Comparison of ENCODE assay signal across 14 mouse cellular contexts in genomic region chr5:111519059-111519458, GRCm38 (mm10).
DNase-seq lines count a peak whose midpoint lies in the region; ATAC-seq and TF ChIP-seq lines count a peak whose summit lies in the region.
"Had no signal": no experiment of that assay in that cellular context is flagged by ENCODE, and none has a peak within 500 bp of the region (broad histone marks: within the 10 kb centered on the region; RNA-seq: fewer than 3 reads in every experiment).

No protein-coding gene starts in this region.

- no peaks in the 10 kb centered on the region for H3K27me3 ChIP-seq in heart, embryonic 11.5 days (ENCODE audit: control insufficient read depth, insufficient read depth, low read length)
- no peaks in the 10 kb centered on the region for H3K27me3 ChIP-seq in forebrain, embryonic 13.5 days
- no peaks in the 10 kb centered on the region for H3K27me3 ChIP-seq in hindbrain, postnatal 0 days (ENCODE audit: insufficient read depth, low read length)
- no peaks in the 10 kb centered on the region for H3K27me3 ChIP-seq in midbrain, embryonic 14.5 days (ENCODE audit: control insufficient read depth, insufficient read depth, low read length)
- H3K27me3 ChIP-seq: heart, embryonic 15.5 days had no signal

- peak overlapping the region; percentile 4 for H3K4me2 ChIP-seq in heart, embryonic 11.5 days
- H3K4me2 ChIP-seq in forebrain, embryonic 13.5 days, result peak overlapping the region; percentile 15
- H3K4me2 ChIP-seq in hindbrain, postnatal 0 days (ENCODE audit: low read depth, low read length), result no peak overlapping the region
- no peak overlapping the region for H3K4me2 ChIP-seq in midbrain, embryonic 14.5 days (ENCODE audit: low read length)
- H3K4me2 ChIP-seq: heart, embryonic 15.5 days had no signal

- H3K4me1 ChIP-seq in heart, embryonic 11.5 days (ENCODE audit: control insufficient read depth, insufficient read depth, low read length), result peaks cover 25% of the 10 kb centered on the region
- H3K4me1 ChIP-seq in forebrain, embryonic 13.5 days, result peaks cover 43% of the 10 kb centered on the region
- peaks cover 7% of the 10 kb centered on the region; the same call in 1 of the 2 replicates for H3K4me1 ChIP-seq in hindbrain, postnatal 0 days (ENCODE audit: insufficient read depth, low read length)
- H3K4me1 ChIP-seq in midbrain, embryonic 14.5 days (ENCODE audit: control insufficient read depth, insufficient read depth, low read length), result peaks cover 19% of the 10 kb centered on the region

- H3K4me3 ChIP-seq in heart, embryonic 11.5 days (ENCODE audit: low read depth, low read length), result no peak overlapping the region
- no peak overlapping the region for H3K4me3 ChIP-seq in forebrain, embryonic 13.5 days
- no peak overlapping the region for H3K4me3 ChIP-seq in hindbrain, postnatal 0 days (ENCODE audit: low read length)
- H3K4me3 ChIP-seq in midbrain, embryonic 14.5 days (replicated peaks; ENCODE audit: low read depth, low read length), result no peak overlapping the region
- H3K4me3 ChIP-seq: heart, embryonic 15.5 days had no signal

- no peak for DNase-seq in heart, adult 11 months
- DNase-seq in hindbrain, postnatal 0 days (ENCODE audit: low spot score), result no peak
- DNase-seq in midbrain, embryonic 14.5 days, result no peak
- no peak for DNase-seq in thymus, postnatal 0 days (ENCODE audit: low spot score)
- no peak for DNase-seq in retina, embryonic 14.5 days (ENCODE audit: low spot score)
- DNase-seq in frontal cortex, postnatal 10 days (ENCODE audit: low spot score in 2 of 2), result no peak
- DNase-seq: cerebellum, adult 2 months; kidney, adult 11 months; right cerebral cortex, postnatal 25 days; thymus, postnatal 36 days had no signal

- H3K9me3 ChIP-seq in heart, embryonic 11.5 days (replicated peaks; ENCODE audit: control insufficient read depth, low read length), result no peaks in the 10 kb centered on the region
- no peaks in the 10 kb centered on the region for H3K9me3 ChIP-seq in forebrain, embryonic 13.5 days (replicated peaks)
- H3K9me3 ChIP-seq in hindbrain, postnatal 0 days (ENCODE audit: low read length), result no peaks in the 10 kb centered on the region
- H3K9me3 ChIP-seq in midbrain, embryonic 14.5 days (ENCODE audit: control insufficient read depth, low read length), result no peaks in the 10 kb centered on the region
- H3K9me3 ChIP-seq: heart, embryonic 15.5 days had no signal

- H3K27ac ChIP-seq in heart, embryonic 11.5 days (ENCODE audit: low read depth, low read length), result no peak overlapping the region
- peak overlapping the region; percentile 96 for H3K27ac ChIP-seq in forebrain, embryonic 13.5 days
- peak overlapping the region; percentile 68 for H3K27ac ChIP-seq in hindbrain, postnatal 0 days
- peak overlapping the region; percentile 88 for H3K27ac ChIP-seq in midbrain, embryonic 14.5 days (replicated peaks; ENCODE audit: low read depth, low read length)

- no peak for ATAC-seq in heart, embryonic 11.5 days (replicated peaks; ENCODE audit: insufficient number of reproducible peaks, low FRiP score, low TSS enrichment)
- peak; percentile 61 for ATAC-seq in forebrain, embryonic 13.5 days
- no peak for ATAC-seq in hindbrain, postnatal 0 days
- ATAC-seq in midbrain, embryonic 14.5 days (ENCODE audit: low FRiP score, low TSS enrichment), result peak; percentile 53; the same call in 1 of the 2 replicates

- H3K9ac ChIP-seq in heart, embryonic 11.5 days (ENCODE audit: low read depth, low read length), result no peak overlapping the region
- H3K9ac ChIP-seq in forebrain, embryonic 13.5 days, result peak overlapping the region; percentile 49
- no peak overlapping the region for H3K9ac ChIP-seq in hindbrain, postnatal 0 days (replicated peaks; ENCODE audit: low read length)
- no peak overlapping the region for H3K9ac ChIP-seq in midbrain, embryonic 14.5 days (replicated peaks; ENCODE audit: low read length)
- H3K9ac ChIP-seq: heart, embryonic 15.5 days had no signal

- TF ChIP-seq CTCF in hindbrain, postnatal 0 days (IDR thresholded peaks at IDR 0.05; ENCODE audit: low read depth), result no peak

- H3K36me3 ChIP-seq in heart, embryonic 11.5 days (ENCODE audit: control insufficient read depth, insufficient read depth, low read length), result no peaks in the 10 kb centered on the region
- H3K36me3 ChIP-seq in forebrain, embryonic 13.5 days (ENCODE audit: poor library complexity, severe bottlenecking), result no peaks in the 10 kb centered on the region
- H3K36me3 ChIP-seq in hindbrain, postnatal 0 days (ENCODE audit: insufficient read depth, low read length), result no peaks in the 10 kb centered on the region
- H3K36me3 ChIP-seq in midbrain, embryonic 14.5 days (ENCODE audit: control insufficient read depth, insufficient read depth, low read length), result no peaks in the 10 kb centered on the region
- H3K36me3 ChIP-seq: G1E; heart, embryonic 15.5 days had no signal

- WGBS in heart, embryonic 11.5 days (ENCODE audit: insufficient replicate concordance), result 51% methylated on average over 3 of the region's 3 CpGs
- WGBS in forebrain, embryonic 13.5 days, result 42% methylated on average over 3 of the region's 3 CpGs
- WGBS in hindbrain, postnatal 0 days, result 44% methylated on average over 3 of the region's 3 CpGs
- 47% methylated on average over 3 of the region's 3 CpGs for WGBS in midbrain, embryonic 14.5 days

Comparison
In these comparisons a context has a peak if more than half of its experiments do, and no peak if none do; other contexts are left out.
1. ATAC-seq: peak in forebrain, embryonic 13.5 days (single experiment) and midbrain, embryonic 14.5 days (single experiment); none in heart, embryonic 11.5 days (single experiment) and hindbrain, postnatal 0 days (single experiment).
2. H3K4me2 ChIP-seq: peak in heart, embryonic 11.5 days (single experiment) and forebrain, embryonic 13.5 days (single experiment); none in hindbrain, postnatal 0 days (single experiment) and midbrain, embryonic 14.5 days (single experiment).